Mouse (Mus musculus) myocyte (in vitro differentiated cells): Measurements from ENCODE around the gene Ifnar2. TPM values are rescaled to one million over a fixed set of nuclear protein-coding genes. Genes with fewer than 3 reads are reported as not detected.

Experiments
- H3K27me3 ChIP-seq: one replicate; pipeline ENCODE4 v1.6.1; 2011; ENCODE audit not compliant: control insufficient read depth, insufficient read depth, insufficient read length
- H3K36me3 ChIP-seq: one replicate; pipeline ENCODE4 v1.6.1; 2011; ENCODE audit not compliant: control insufficient read depth, insufficient read depth
- H3K4me2 ChIP-seq: one replicate; pipeline ENCODE4 v1.6.1; 2011; ENCODE audit warnings: low read depth, control low read depth
- H3K4me3 ChIP-seq: one replicate; pipeline ENCODE4 v1.5.1; 2011; ENCODE audit warnings: mild to moderate bottlenecking, control low read depth, moderate library complexity
- H3K79me2 ChIP-seq: one replicate; pipeline ENCODE4 v1.6.1; 2011; ENCODE audit not compliant: control insufficient read depth, insufficient read depth
- H3ac ChIP-seq: one replicate; pipeline ENCODE4 v1.6.1; 2011; ENCODE audit not compliant: control insufficient read depth, insufficient read length
- CEBPB ChIP-seq: IDR thresholded peaks from 2 replicates; pipeline ENCODE4 v1.6.1; 2011; ENCODE audit warnings: mild to moderate bottlenecking, moderate library complexity; ENCODE audit not compliant: poor library complexity, insufficient read depth, severe bottlenecking
- E2F4 ChIP-seq: IDR thresholded peaks from one replicate; pipeline ENCODE4 v1.6.1; 2011; ENCODE audit warnings: mild to moderate bottlenecking, control low read depth, moderate library complexity; ENCODE audit not compliant: insufficient read depth
- MAX ChIP-seq: IDR thresholded peaks from one replicate; pipeline ENCODE4 v1.6.1; 2011; ENCODE audit warnings: low read depth, mild to moderate bottlenecking, control low read depth
- MYOD1 ChIP-seq, 3 experiments: IDR thresholded peaks; one replicate each; pipeline ENCODE4 v1.6.1; 2011; ENCODE audit warnings: control low read depth in 2 of 3, low read depth in 2 of 3, mild to moderate bottlenecking in 2 of 3, moderate library complexity in 1 of 3; ENCODE audit not compliant: insufficient read length in 2 of 3, control insufficient read depth in 1 of 3
- MYOG ChIP-seq, 3 experiments: IDR thresholded peaks; one replicate each; pipeline ENCODE4 v1.6.1; 2011; ENCODE audit warnings: control low read depth in 2 of 3, low read depth in 2 of 3, mild to moderate bottlenecking in 2 of 3; ENCODE audit not compliant: insufficient read length in 2 of 3, control insufficient read depth in 1 of 3, insufficient read depth in 1 of 3
- POLR2A ChIP-seq: IDR thresholded peaks from one replicate; pipeline ENCODE4 v1.6.1; 2011; ENCODE audit warnings: low read depth, mild to moderate bottlenecking, control low read depth, moderate library complexity; ENCODE audit not compliant: insufficient read length
- POLR2AphosphoS2 ChIP-seq: IDR thresholded peaks from one replicate; pipeline ENCODE4 v1.6.1; 2011; ENCODE audit warnings: low read depth, control low read depth; ENCODE audit not compliant: insufficient read length
- REST ChIP-seq: IDR thresholded peaks from one replicate; pipeline ENCODE4 v1.6.1; 2011; ENCODE audit warnings: mild to moderate bottlenecking, control low read depth, moderate library complexity; ENCODE audit not compliant: insufficient read depth, insufficient read length
- SRF ChIP-seq: IDR thresholded peaks from one replicate; pipeline ENCODE4 v1.6.1; 2011; ENCODE audit warnings: low read depth; ENCODE audit not compliant: control insufficient read depth, insufficient read length
- TCF12 ChIP-seq: IDR thresholded peaks from one replicate; pipeline ENCODE4 v1.6.1; 2011; ENCODE audit warnings: mild to moderate bottlenecking, control low read depth; ENCODE audit not compliant: poor library complexity, insufficient read depth, severe bottlenecking
- TCF3 ChIP-seq: IDR thresholded peaks from one replicate; pipeline ENCODE4 v1.6.1; 2011; ENCODE audit warnings: low read depth, control low read depth; ENCODE audit not compliant: insufficient read length
- USF1 ChIP-seq: IDR thresholded peaks from one replicate; pipeline ENCODE4 v1.6.1; 2011; ENCODE audit warnings: low read depth, mild to moderate bottlenecking, control low read depth, moderate library complexity
- polyA plus RNA-seq: library from polyadenylated mRNA; unstranded; fragments of >200 nt; fragmentation: generic; extraction: Trizol; gene quantifications from one replicate; pipeline ENCODE4 v1.2.1, GENCODE M21; 2012; ENCODE audit warnings: missing spikeins

Gene Ifnar2
- polyA plus RNA-seq, 1 experiment = 47.0 TPM

DNA sequence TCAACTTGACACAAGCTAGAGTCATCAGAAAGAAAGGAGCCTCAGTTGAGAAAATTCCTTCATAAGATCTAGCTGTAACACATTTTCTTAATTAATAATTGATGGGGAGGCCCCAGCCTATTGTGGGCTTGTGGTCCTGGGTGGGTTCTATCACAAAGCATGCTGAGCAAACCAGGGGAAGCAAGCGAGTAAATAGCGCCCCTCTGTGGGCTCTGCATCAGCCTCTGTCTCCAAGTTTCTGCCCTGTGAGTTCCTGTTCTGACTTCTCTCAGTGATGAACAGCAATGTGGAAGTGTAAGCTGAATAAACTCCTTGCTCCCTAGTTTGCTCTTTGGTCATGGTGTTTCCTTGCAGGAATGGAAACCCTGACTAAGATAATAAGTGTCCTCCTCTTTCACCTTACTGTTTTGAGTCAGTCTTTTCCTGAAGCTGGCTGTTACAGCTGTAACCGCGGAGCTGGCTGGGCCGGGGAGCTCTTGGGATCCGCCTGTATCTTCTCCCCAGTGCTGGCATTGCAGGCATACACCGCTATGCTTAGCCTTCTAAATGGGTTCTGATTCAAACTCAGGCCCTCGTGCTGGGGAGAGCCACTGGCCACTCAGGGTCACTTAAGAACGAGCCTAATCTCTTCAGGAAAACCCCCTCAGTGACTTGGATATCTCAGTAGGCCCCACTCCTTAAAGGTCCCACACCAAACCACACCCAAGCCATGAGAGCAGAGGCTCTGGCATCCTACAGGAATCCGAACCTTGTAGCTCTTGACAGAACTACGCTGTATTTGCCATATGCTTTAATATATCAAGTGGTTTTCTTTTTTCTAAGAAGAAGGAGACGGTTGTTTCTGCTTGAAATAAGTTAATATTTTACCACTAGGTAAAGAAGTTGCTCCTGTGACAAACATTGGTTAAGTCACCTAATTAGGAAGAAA is 77.8 kb downstream of the Ifnar2 start:
- no peaks in the 10 kb centered on the region for H3K79me2 ChIP-seq
- no peak overlapping the region for H3K4me2 ChIP-seq
- no peaks in the 10 kb centered on the region for H3K27me3 ChIP-seq
- no peak overlapping the region for H3K4me3 ChIP-seq
- TF ChIP-seq SRF (no peak), POLR2A (no peak), TCF12 (no peak)
- H3K36me3 ChIP-seq = no peaks in the 10 kb centered on the region
- no peak overlapping the region for H3ac ChIP-seq

- Histone ChIP-seq H3ac (no peak overlapping the region), H3K79me2 (no peaks in the 10 kb centered on the region), H3K4me2 (peak overlapping the region; percentile 24), H3K36me3 (no peaks in the 10 kb centered on the region), H3K4me3 (no peak overlapping the region), H3K27me3 (no peaks in the 10 kb centered on the region)
- TF ChIP-seq POLR2AphosphoS2 = no peak
- TF ChIP-seq E2F4 = no peak
- no peak for TF ChIP-seq MYOG (IDR thresholded peaks at IDR 0.05; ENCODE audit: control insufficient read depth in 1 of 3, insufficient read depth in 1 of 3, insufficient read length in 2 of 3, low read depth in 2 of 3)
- TF ChIP-seq MAX = no peak
- TF ChIP-seq TCF3 = no peak
- TF ChIP-seq MYOD1 (IDR thresholded peaks at IDR 0.05; ENCODE audit: control insufficient read depth in 1 of 3, insufficient read length in 2 of 3, low read depth in 2 of 3) = no peak
- no peak for TF ChIP-seq REST
These were observed 79.4 kb downstream of the Ifnar2 start for GRCm38 (mm10) chr16:91451949-91452348.

DNA sequence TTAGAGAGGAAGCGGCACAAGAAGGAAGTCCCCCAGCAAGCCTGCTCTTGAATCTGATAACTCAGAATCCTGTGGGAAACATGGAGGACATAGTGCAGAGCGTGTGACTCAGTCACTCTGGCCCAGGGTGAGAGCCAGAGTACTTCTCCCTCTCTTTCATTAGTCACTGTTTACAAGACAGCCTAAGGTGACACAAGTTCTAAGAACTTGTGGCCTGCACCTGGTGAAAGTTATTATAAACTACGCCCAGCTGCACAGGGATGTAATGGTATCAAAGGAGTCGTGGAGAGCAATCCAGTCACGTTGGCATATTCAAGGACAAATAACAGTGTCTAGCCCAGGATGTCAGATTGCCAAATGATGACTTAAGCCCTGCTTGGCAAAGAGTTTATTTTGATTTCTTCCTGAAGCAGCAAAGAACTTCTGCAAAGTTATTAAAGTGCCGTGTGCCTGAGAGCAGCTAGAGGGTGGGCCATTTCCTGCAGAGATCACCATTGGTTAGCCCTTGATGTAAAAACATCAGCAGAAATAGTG is 79.8 kb downstream of the Ifnar2 start:
- H3K36me3 ChIP-seq = no peaks in the 10 kb centered on the region
- no peaks in the 10 kb centered on the region for H3K27me3 ChIP-seq
- no peak overlapping the region for H3ac ChIP-seq
- no peaks in the 10 kb centered on the region for H3K79me2 ChIP-seq
- H3K4me2 ChIP-seq = peak overlapping the region; percentile 24
- TF ChIP-seq POLR2A (no peak), TCF3 (no peak), MYOD1 (IDR thresholded peaks at IDR 0.05; ENCODE audit: control insufficient read depth in 1 of 3, insufficient read length in 2 of 3, low read depth in 2 of 3) (no peak), SRF (no peak), REST (no peak), USF1 (no peak), E2F4 (no peak), CEBPB (no peak)
- no peak overlapping the region for H3K4me3 ChIP-seq

Other genes with a start within 250 kb of the Ifnar2 start
- not detected for gene Olig2, start 147.3 kb upstream of the Ifnar2 start, polyA plus RNA-seq
- not detected for gene Olig1, start 103.0 kb upstream of the Ifnar2 start, polyA plus RNA-seq
- not detected for gene Gm21970, start 18.9 kb downstream of the Ifnar2 start, polyA plus RNA-seq
- 13.7 TPM for gene Il10rb, start 33.4 kb downstream of the Ifnar2 start, polyA plus RNA-seq
- 16.2 TPM for gene Ifnar1, start 112.5 kb downstream of the Ifnar2 start, polyA plus RNA-seq
- 18.7 TPM for gene Ifngr2, start 174.3 kb downstream of the Ifnar2 start, polyA plus RNA-seq
- 11.4 TPM for gene Tmem50b, start 225.0 kb downstream of the Ifnar2 start, polyA plus RNA-seq
- gene Dnajc28, start 246.2 kb downstream of the Ifnar2 start, polyA plus RNA-seq = 0.80 TPM